Mouse (Mus musculus) liver, embryonic 16.5 days (tissue): Measurements from ENCODE around the gene Cyb5r3. TPM values are rescaled to one million over a fixed set of nuclear protein-coding genes. Genes with fewer than 3 reads are reported as not detected.

Experiments used
- ATAC-seq: fragments of 200-750 bp; cut with Nextera tagmentation; 2 replicates; pipeline ENCODE4 v1.8.0; 2017; ENCODE audit warnings: low read depth, mild to moderate bottlenecking, moderate number of reproducible peaks, moderate library complexity
- H3K27ac ChIP-seq: fragments of 300-500 bp; sonication (generic); 2 replicates; pipeline ENCODE4 v1.5.1; 2014; ENCODE audit warnings: mild to moderate bottlenecking, low read length
- H3K27me3 ChIP-seq: fragments of 300-500 bp; sonication (generic); 2 replicates; pipeline ENCODE4 v1.6.1; 2014; ENCODE audit warnings: low read depth, low read length, mixed read lengths; ENCODE audit not compliant: control insufficient read depth, insufficient read depth
- H3K36me3 ChIP-seq: fragments of 300-500 bp; sonication (generic); 2 replicates; pipeline ENCODE4 v1.6.1; 2014; ENCODE audit warnings: mild to moderate bottlenecking; ENCODE audit not compliant: control insufficient read depth, insufficient read depth
- H3K4me1 ChIP-seq: fragments of 300-500 bp; sonication (generic); 2 replicates; pipeline ENCODE4 v1.6.1; 2014; ENCODE audit warnings: low read depth, low read length, mixed read lengths; ENCODE audit not compliant: control insufficient read depth
- H3K4me2 ChIP-seq: fragments of 300-500 bp; sonication (generic); 2 replicates; pipeline ENCODE4 v1.6.1; 2014; ENCODE audit warnings: low read depth, low read length, mixed read lengths
- H3K4me3 ChIP-seq: fragments of 300-500 bp; sonication (generic); 2 replicates; pipeline ENCODE4 v1.5.1; 2014; ENCODE audit warnings: low read depth, mild to moderate bottlenecking, low read length
- H3K9ac ChIP-seq: fragments of 300-500 bp; sonication (generic); 2 replicates; pipeline ENCODE4 v1.6.1; 2014; ENCODE audit warnings: low read depth, low read length
- H3K9me3 ChIP-seq: fragments of 300-500 bp; sonication (generic); replicated peaks from 2 replicates; pipeline ENCODE4 v1.6.1; 2016; ENCODE audit warnings: low read length; ENCODE audit not compliant: control insufficient read depth
- WGBS: fragments of 180-500 bp; shearing (Covaris S2); extraction: QIAGEN DNeasy Blood & Tissue Kit; methylation state at CpG from one replicate; pipeline ENCODE4 v1.1.7; 2014; ENCODE audit not compliant: insufficient replicate concordance; 5-methylcytosine and 5-hydroxymethylcytosine counted together
- polyA plus RNA-seq: library from polyadenylated mRNA; unstranded; fragments of >200 nt; fragmentation: Nextera tagmentation; extraction: Ambion mirVana; gene quantifications from 2 replicates; pipeline ENCODE4 v1.2.1, GENCODE M21; 2015

Cyb5r3 gene
- 142 and 171 TPM in 2 replicates for polyA plus RNA-seq

DNA sequence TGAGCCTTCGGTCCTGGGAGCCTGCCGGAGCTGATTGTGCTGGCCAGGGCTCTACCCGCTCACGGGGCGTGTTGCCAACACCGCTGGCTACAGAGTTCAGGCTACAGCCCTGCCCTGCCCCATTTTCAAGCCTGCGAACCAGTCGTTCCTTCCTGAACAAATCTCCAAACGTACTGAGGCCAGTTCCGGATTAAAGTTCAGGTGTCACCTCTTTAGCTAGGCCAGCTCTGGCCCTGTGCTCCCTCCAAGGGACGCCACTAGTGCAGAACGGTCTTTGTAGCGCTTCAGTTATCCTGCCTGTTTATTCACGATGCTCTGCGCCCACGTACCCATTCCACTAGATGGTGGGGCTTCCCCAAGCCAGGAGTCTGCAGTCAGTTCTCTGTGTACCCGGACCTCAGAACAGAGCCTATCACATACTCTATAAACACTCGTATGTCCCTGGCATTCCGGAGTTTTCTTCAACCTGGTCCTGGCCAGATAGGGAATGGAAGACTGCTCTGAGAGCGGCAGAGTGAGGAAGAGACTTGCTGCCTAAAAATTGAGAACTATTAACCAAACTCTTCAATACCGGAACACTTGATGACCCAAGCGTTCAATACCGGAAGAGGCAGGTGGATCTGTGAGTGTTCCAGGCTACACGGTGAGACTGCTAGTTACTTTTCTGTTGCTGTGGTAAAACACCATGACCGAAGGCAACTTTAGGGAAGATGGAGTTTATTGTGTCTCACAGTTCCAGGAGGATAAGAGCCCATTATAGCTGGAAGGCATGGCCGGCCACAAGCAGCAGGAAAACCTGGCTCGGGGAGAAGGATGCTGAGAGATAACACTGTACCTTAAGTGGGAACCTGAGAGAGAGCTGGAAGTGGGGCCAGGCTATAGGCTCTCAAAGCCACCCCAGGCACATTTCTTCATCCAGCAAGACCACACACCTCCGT is at the start of gene Cyb5r3:
Gene Cyb5r3 (minus strand): TSS at position 101 of the 938 bp plus-strand sequence.
- ATAC-seq = peak; percentile 26
- Histone ChIP-seq H3K4me3 (peak within 1 kb of the TSS; percentile 98), H3K27ac (peak within 1 kb of the TSS; percentile 95), H3K9ac (peak within 1 kb of the TSS; percentile 98), H3K9me3 (no peaks in the 10 kb centered on the region), H3K4me2 (peak within 1 kb of the TSS; percentile 91), H3K27me3 (no peaks in the 10 kb centered on the region), H3K36me3 (no peaks in the 10 kb centered on the region), H3K4me1 (peaks cover 49% of the 10 kb centered on the region)
- WGBS = 32% methylated on average over 28 of the region's 28 CpGs

DNA sequence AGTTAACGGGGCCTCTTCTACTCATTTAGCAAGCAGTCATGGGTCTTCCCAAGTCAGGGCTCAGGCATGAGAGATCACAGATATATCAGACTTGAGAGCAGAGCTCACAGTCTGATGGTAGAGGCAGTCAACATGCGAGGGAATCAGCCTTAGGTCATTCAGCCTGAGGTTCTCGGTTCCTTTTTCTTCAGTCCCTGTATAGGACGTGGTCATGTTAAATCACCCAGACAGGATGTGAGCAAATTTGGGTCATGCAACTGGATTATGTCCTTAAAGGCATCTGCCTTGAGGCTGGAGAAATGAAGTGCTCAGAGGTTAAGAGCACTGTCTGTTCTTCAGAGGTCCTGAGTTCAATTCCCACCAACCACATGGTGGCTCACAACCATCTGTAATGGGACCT is 49.3 kb upstream of the Cyb5r3 start:
- Histone ChIP-seq H3K4me3 (no peak overlapping the region), H3K4me1 (peaks cover 7% of the 10 kb centered on the region; the same call in 1 of the 2 replicates), H3K9ac (no peak overlapping the region), H3K9me3 (no peaks in the 10 kb centered on the region), H3K4me2 (no peak overlapping the region), H3K36me3 (no peaks in the 10 kb centered on the region), H3K27ac (no peak overlapping the region), H3K27me3 (no peaks in the 10 kb centered on the region)
- WGBS = 44% methylated on average over 4 of the region's 4 CpGs
- no peak for ATAC-seq

DNA sequence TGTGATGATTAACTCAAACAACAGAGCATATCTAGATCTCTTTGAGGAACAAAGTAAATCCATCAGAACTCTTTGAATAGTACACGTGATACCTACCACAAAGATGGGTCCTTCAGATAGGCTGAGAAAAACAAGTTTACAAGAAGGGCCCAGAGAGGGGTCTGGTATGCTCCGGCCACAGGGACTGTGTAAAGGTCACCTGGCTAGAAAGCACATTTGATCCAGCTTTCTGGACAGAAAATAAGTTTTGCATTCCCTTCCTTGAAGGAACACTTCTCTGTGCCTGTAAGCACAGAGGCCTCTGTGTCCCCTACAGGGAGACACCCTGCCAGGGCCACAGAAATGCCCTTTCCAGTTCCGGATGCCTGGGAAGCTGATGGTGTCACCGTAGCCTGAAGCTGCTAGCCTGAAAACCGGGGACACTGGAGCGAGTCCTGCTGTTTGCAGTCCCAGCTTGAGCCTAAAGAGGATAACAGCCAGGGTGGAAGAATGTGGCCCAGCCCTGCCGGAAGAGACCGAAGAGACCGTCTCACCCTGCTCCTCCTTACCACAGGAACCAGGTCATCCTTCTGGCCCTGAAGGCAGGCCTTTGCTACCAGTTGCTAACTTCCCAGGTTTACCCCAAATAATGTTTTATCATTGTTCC is 48.1 kb upstream of the Cyb5r3 start:
- no peak overlapping the region for H3K9ac ChIP-seq
- no peak overlapping the region for H3K4me3 ChIP-seq
- WGBS = 52% methylated on average over 9 of the region's 9 CpGs
- no peak overlapping the region for H3K27ac ChIP-seq
- ATAC-seq = no peak
- H3K4me1 ChIP-seq = peaks cover 7% of the 10 kb centered on the region; the same call in 1 of the 2 replicates
- no peaks in the 10 kb centered on the region for H3K36me3 ChIP-seq
- H3K27me3 ChIP-seq = no peaks in the 10 kb centered on the region
- no peak overlapping the region for H3K4me2 ChIP-seq
- no peaks in the 10 kb centered on the region for H3K9me3 ChIP-seq

DNA sequence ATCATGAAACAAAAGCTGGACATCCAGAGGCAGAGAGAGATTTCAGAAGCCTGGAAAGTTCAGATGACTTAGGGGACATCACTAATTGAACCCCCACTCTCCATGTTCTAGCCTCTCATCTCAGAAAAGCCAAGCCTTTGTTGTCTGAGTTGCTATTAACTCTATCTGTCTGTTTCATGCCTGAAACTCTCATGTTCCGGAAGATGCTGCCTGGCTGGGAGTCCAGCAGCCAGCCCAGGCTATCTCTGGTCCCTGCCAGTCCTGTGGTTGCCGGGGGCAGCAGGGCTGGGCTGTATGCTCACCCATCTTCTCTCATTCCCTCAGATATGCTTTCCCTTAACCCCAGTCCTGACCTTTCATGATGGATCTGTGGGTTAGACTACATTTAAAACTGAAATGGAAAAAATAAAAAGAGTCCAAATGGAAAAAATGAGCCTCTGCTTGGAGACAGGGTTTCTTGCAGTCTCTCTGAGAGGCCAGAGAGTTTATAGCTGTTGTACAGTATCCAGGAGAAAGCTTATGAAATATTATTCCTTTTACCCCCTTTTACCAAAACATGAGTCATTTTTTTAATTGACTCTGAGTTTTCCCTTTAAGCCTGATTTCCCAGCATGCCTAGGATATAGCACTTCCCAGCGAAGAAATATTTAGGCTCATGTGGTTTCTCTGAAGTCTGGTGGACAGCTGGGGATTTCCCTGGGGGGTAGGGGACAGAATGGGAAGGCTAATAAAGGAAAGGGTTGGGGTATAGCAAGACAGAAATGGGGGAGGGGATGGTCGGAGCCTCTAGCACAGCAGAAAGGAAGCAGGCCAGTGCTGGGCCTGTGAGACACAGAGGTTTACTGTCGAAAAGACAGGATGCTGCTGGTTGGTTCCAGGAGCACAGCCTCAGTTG is 43.2 kb upstream of the Cyb5r3 start:
- Histone ChIP-seq H3K4me1 (no peaks in the 10 kb centered on the region), H3K27me3 (no peaks in the 10 kb centered on the region), H3K4me3 (no peak overlapping the region), H3K27ac (no peak overlapping the region), H3K9me3 (no peaks in the 10 kb centered on the region), H3K9ac (no peak overlapping the region), H3K36me3 (no peaks in the 10 kb centered on the region), H3K4me2 (no peak overlapping the region)
- WGBS = 38% methylated on average over 5 of the region's 5 CpGs
- ATAC-seq = no peak

DNA sequence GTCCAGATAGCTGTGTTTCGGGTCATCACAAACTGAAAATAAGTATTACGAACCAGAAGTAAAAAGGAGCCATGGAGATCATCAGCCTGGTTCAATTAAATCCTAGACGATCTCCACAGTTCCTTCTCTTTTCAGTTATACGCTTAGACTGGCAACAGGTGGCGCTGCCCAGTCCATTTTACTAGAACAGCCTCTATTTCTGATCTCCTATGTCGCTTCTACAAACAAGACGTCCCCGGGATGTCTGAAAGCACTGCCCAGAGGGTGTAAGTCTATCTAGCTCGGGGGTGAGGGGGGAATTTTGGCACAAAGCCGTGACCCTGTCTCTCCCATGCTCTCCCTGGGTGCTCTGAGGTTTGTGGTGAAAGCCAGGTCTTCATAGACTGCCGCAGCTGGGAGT is 37.8 kb upstream of the Cyb5r3 start:
- Histone ChIP-seq H3K4me1 (no peaks in the 10 kb centered on the region), H3K9me3 (no peaks in the 10 kb centered on the region), H3K9ac (no peak overlapping the region), H3K27me3 (peaks cover 8% of the 10 kb centered on the region), H3K4me2 (no peak overlapping the region), H3K4me3 (no peak overlapping the region), H3K27ac (no peak overlapping the region), H3K36me3 (no peaks in the 10 kb centered on the region)
- ATAC-seq = no peak
- whole genome bisulfite sequencing = 19% methylated on average over 11 of the region's 11 CpGs

DNA sequence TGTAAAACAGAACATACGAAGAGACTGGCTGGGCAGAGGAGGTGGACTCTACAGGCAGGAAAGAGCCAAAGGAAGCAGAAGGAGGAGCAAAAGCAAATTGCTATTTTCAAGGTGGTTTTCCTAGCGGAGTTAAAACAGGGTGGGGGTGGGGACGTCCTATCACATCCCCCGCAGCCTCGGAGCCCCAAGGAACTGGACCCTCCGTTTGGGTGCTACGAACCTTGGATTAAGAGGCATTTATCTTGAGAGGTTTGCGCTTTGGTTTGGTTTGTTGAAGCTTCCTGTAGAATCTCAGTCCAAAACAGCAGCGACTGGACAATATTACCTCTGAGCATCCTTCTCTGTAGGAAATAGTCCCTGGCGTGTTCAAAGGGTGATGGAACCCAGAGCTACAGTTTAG is 37.3 kb upstream of the Cyb5r3 start:
- H3K9ac ChIP-seq = no peak overlapping the region
- WGBS = 9% methylated on average over 10 of the region's 10 CpGs
- H3K4me2 ChIP-seq = no peak overlapping the region
- H3K4me1 ChIP-seq = no peaks in the 10 kb centered on the region
- H3K4me3 ChIP-seq = no peak overlapping the region
- no peak overlapping the region for H3K27ac ChIP-seq
- H3K27me3 ChIP-seq = peaks cover 8% of the 10 kb centered on the region
- no peaks in the 10 kb centered on the region for H3K36me3 ChIP-seq
- no peaks in the 10 kb centered on the region for H3K9me3 ChIP-seq
- ATAC-seq = no peak

DNA sequence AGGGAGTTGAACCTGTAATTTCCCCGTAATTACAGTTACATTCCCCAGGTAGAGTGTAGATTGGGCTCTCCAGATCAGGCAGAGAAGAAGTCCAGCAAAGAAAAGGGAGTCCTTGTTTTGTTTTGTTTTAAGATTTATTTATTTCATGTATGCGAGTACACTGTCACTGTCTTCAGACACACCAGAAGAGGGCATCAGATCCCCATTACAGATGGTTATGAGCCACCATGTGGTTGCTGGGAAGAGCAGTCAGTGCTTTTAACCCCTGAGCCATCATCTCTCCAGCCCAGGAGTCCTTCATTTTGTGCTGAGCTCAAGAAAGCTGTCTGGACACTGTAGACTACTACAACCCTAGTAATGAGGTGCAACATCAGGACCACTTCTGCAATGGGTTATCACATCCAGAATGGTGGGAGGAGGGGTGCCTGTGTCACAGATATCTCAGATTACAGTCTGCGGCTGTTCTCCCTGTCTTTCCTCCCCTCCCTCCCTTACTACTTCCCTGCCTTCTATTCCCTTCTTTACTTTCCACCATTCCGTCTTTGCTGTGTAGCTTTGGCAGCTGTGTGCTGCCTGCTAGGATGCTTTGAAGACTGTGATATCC is 36.8 kb upstream of the Cyb5r3 start:
- H3K9me3 ChIP-seq = no peaks in the 10 kb centered on the region
- no peak overlapping the region for H3K4me2 ChIP-seq
- no peak for ATAC-seq
- H3K4me1 ChIP-seq = no peaks in the 10 kb centered on the region
- no peak overlapping the region for H3K9ac ChIP-seq
- H3K36me3 ChIP-seq = no peaks in the 10 kb centered on the region
- H3K27me3 ChIP-seq = peaks cover 8% of the 10 kb centered on the region
- H3K27ac ChIP-seq = no peak overlapping the region
- H3K4me3 ChIP-seq = no peak overlapping the region
- WGBS = 31% methylated on average over 4 of the region's 4 CpGs

DNA sequence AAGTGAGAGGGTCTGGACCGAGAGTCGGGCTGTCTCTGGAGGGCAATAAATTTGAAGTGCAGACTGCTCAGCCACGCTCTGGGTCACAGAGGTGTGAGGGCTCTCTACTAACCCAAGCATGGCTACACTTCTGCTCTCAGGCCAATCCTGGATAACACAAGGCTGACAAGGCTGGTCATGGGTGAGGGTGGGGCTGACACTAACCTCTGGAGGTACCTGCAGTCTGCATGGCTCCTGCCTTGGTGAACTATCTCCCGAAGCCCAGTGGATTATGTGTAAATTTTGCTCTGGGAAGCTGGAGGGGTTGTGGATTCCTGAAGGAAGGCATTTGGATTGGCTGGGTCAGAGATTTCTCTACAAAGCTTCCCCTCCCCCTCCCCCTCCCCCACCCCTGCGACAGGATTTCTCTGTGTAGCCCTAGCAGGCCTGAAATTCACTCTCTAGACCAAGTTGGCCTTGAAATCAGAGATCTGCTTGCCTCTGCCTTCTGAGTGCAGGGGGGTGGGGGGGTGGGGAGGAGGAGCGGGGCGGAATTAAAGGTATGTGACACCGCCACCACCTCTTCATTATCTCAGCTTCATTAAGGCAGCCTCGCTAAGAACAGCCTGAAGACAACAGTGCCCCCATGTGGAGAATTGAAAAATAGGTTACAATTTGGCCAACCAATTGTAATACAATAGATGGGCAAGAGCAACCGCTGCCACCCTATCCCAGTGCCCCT is 32.5 kb upstream of the Cyb5r3 start:
- Histone ChIP-seq H3K27me3 (peaks cover 8% of the 10 kb centered on the region), H3K36me3 (no peaks in the 10 kb centered on the region), H3K9me3 (no peaks in the 10 kb centered on the region), H3K9ac (no peak overlapping the region), H3K4me3 (no peak overlapping the region), H3K4me1 (no peaks in the 10 kb centered on the region), H3K4me2 (0 out of 2 replicates have a peak overlapping the region, but pooled peaks have one; percentile 30), H3K27ac (no peak overlapping the region)
- WGBS = 22% methylated on average over 10 of the region's 10 CpGs
- no peak for ATAC-seq
